14 mouse cellular contexts compared by ENCODE assay signal in genomic region chr10:95418631-95419030, GRCm38 (mm10). TPM values are rescaled to one million over a fixed set of nuclear protein-coding genes. Genes with fewer than 3 reads are reported as not detected.
DNase-seq lines count a peak whose midpoint lies in the region; ATAC-seq and TF ChIP-seq lines count a peak whose summit lies in the region.
"Had no signal": no experiment of that assay in that cellular context is flagged by ENCODE, and none has a peak within 500 bp of the region (broad histone marks: within the 10 kb centered on the region; RNA-seq: fewer than 3 reads in every experiment).

No protein-coding gene starts in this region.

- H3K79me2 ChIP-seq in liver, adult 2 months (ENCODE audit: control insufficient read depth, insufficient read depth, low read length), result peaks cover 8% of the 10 kb centered on the region; the same call in 1 of the 2 replicates

- no peak overlapping the region for H3K4me3 ChIP-seq in liver, adult 2 months (ENCODE audit: insufficient read depth, low read depth, low read length)
- H3K4me3 ChIP-seq in liver, embryonic 12.5 days, result no peak overlapping the region
- no peak overlapping the region for H3K4me3 ChIP-seq in midbrain, embryonic 16.5 days (ENCODE audit: low read depth, low read length)
- H3K4me3 ChIP-seq: heart, embryonic 10.5 days; midbrain, embryonic 15.5 days had no signal

- H3K27ac ChIP-seq in liver, adult 2 months (replicated peaks; ENCODE audit: insufficient read depth, low read depth, low read length), result no peak overlapping the region
- no peak overlapping the region for H3K27ac ChIP-seq in liver, embryonic 12.5 days
- no peak overlapping the region for H3K27ac ChIP-seq in midbrain, embryonic 16.5 days (ENCODE audit: low read length)
- H3K27ac ChIP-seq: embryonic facial prominence, embryonic 13.5 days; heart, embryonic 10.5 days; midbrain, embryonic 15.5 days had no signal

- peak; percentile 88 for DNase-seq in liver, adult 2 months (ENCODE audit: extremely low read depth, low read depth, low spot score)
- DNase-seq in kidney, postnatal 10 days, result peak; percentile 40
- peak; percentile 24 for DNase-seq in thymus, postnatal 0 days (ENCODE audit: low spot score)
- no peak for DNase-seq in spleen, adult 12 weeks (ENCODE audit: low spot score)
- DNase-seq in gastrocnemius, postnatal 14 days, result no peak

- no peaks in the 10 kb centered on the region for H3K9me3 ChIP-seq in liver, embryonic 12.5 days (replicated peaks)
- H3K9me3 ChIP-seq in midbrain, embryonic 16.5 days (replicated peaks; ENCODE audit: control insufficient read depth, low read length, poor library complexity, severe bottlenecking), result no peaks in the 10 kb centered on the region
- H3K9me3 ChIP-seq: embryonic facial prominence, embryonic 13.5 days; heart, embryonic 10.5 days; midbrain, embryonic 15.5 days had no signal

- H3K4me2 ChIP-seq in liver, embryonic 12.5 days, result no peak overlapping the region
- no peak overlapping the region for H3K4me2 ChIP-seq in midbrain, embryonic 16.5 days (ENCODE audit: low read length)

- WGBS in liver, adult 2 months, result 51% methylated on average over 6 of the region's 6 CpGs
- 38% methylated on average over 6 of the region's 6 CpGs for WGBS in liver, embryonic 12.5 days (ENCODE audit: insufficient replicate concordance)
- 55% methylated on average over 6 of the region's 6 CpGs for WGBS in midbrain, embryonic 16.5 days

- H3K36me3 ChIP-seq in liver, adult 2 months (ENCODE audit: control insufficient read depth, insufficient read depth, low read length), result no peaks in the 10 kb centered on the region
- H3K36me3 ChIP-seq in liver, embryonic 12.5 days, result no peaks in the 10 kb centered on the region
- H3K36me3 ChIP-seq in midbrain, embryonic 16.5 days (ENCODE audit: control insufficient read depth, insufficient read depth, low read length), result no peaks in the 10 kb centered on the region
- H3K36me3 ChIP-seq: embryonic facial prominence, embryonic 13.5 days; heart, embryonic 10.5 days; midbrain, embryonic 15.5 days had no signal

- intact Hi-C loops in gastrocnemius, postnatal 14 days (cut with DNase I; ENCODE audit: low total_unique reads), result loop anchor here (5.0 kb wide), 3 partner anchors 101 to 331 kb away; no protein-coding TSS in a partner anchor

- no peak for ATAC-seq in liver, embryonic 12.5 days
- no peak for ATAC-seq in midbrain, embryonic 16.5 days
- ATAC-seq: activated CD4-positive, CD25-positive, alpha-beta regulatory T cell, adult 4 months; forebrain, postnatal 0 days; midbrain, embryonic 15.5 days; Patski had no signal

- H3K27me3 ChIP-seq in liver, adult 2 months (ENCODE audit: control insufficient read depth, insufficient read depth, low read length), result no peaks in the 10 kb centered on the region
- peaks cover 64% of the 10 kb centered on the region for H3K27me3 ChIP-seq in liver, embryonic 12.5 days (replicated peaks)
- H3K27me3 ChIP-seq in midbrain, embryonic 16.5 days (ENCODE audit: control insufficient read depth, insufficient read depth, low read depth, low read length), result no peaks in the 10 kb centered on the region
- H3K27me3 ChIP-seq: midbrain, embryonic 15.5 days; Patski had no signal

- no peak for TF ChIP-seq CTCF in liver, adult 2 months (IDR thresholded peaks at IDR 0.05; ENCODE audit: low read depth, low read length)

- no peak overlapping the region for H3K9ac ChIP-seq in liver, adult 2 months (ENCODE audit: low read depth, low read length)
- no peak overlapping the region for H3K9ac ChIP-seq in liver, embryonic 12.5 days
- H3K9ac ChIP-seq in midbrain, embryonic 16.5 days (ENCODE audit: low read depth, low read length), result no peak overlapping the region
- H3K9ac ChIP-seq: embryonic facial prominence, embryonic 13.5 days; forebrain, postnatal 0 days; lung, embryonic 14.5 days; midbrain, embryonic 15.5 days had no signal

- no peak for TF ChIP-seq POLR2A in liver, adult 2 months (IDR thresholded peaks at IDR 0.05; ENCODE audit: extremely low read depth, insufficient read depth, low read length)

- peaks cover 13% of the 10 kb centered on the region for H3K4me1 ChIP-seq in liver, adult 2 months (ENCODE audit: control insufficient read depth, insufficient read depth, low read length)
- peaks cover 39% of the 10 kb centered on the region for H3K4me1 ChIP-seq in liver, embryonic 12.5 days
- H3K4me1 ChIP-seq in midbrain, embryonic 16.5 days (ENCODE audit: control insufficient read depth, insufficient read depth, low read length), result peaks cover 12% of the 10 kb centered on the region

RNA-seq across cellular contexts. Expression of gene Socs2, which starts 1.7 kb away (rescaled TPM):
- total RNA-seq in liver, adult 2 months (2014; rRNA removed), result 5.3 and 12.3 TPM in 2 replicates
- polyA plus RNA-seq in liver, adult 2 months (2012; rRNA removed), result 20.0 and 53.8 TPM in 2 replicates
- 10.1 and 14.1 TPM in 2 replicates for polyA plus RNA-seq in liver, embryonic 12.5 days (2016; fragmentation: Nextera tagmentation; extraction: Ambion mirVana)
- polyA plus RNA-seq in thymus, postnatal 0 days (2015; fragmentation: Nextera tagmentation; extraction: Ambion mirVana), result 14.7 and 17.3 TPM in 2 replicates
- polyA plus RNA-seq in midbrain, embryonic 16.5 days (2015; fragmentation: Nextera tagmentation; extraction: Ambion mirVana), result 122 and 131 TPM in 2 replicates
- 1 to 10 TPM; 8.2 to 9.4 TPM for total RNA-seq in gastrocnemius, postnatal 14 days (2021)

Comparison
In these comparisons a context has a peak if more than half of its experiments do, and no peak if none do; other contexts are left out.
1. DNase-seq: peak in liver, adult 2 months (single experiment), kidney, postnatal 10 days (single experiment) and thymus, postnatal 0 days (single experiment); none in spleen, adult 12 weeks (single experiment) and gastrocnemius, postnatal 14 days (single experiment).